Mouse (Mus musculus): ENCODE data around the gene Mpp1.

Gene Mpp1

DNA sequence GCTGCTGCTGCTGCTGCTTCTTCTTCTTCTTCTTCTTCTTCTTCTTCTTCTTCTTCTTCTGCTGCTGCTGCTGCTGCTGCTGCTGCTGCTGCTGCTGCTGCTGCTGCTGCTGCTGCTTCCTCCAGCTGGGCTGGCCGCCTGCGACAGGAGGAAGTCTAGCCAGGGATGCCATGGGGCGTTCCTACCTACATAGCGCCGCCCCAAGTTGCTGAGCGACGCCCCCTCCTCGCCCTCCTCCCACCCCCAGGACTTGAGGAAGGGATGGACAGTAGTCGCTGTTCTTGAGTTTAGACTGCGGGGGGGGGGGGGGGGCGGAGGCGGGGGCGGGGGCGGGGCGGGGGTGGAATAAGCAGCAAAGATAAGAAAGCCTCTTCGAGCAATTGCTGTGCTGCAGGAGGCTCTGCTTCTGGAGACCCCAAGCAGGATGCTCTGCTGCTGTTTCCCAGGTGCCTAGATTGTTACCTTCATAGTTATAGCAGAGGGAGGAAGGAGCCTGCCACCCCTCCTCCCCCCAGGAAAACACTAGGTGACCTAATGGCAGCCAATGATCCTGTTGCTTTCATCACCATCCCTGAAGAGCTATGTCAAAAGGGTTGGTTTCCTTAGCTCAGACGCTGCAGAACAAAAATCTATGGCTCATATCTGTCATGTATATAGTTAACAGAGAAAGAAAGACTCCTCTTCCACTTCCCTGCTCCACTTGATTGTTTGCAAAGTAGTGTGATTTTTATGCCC is 45.9 kb downstream of the Mpp1 start, which contains the start of gene Gab3:
Gab3 (minus strand) TSS at position 685 of the 735 bp plus-strand sequence.
- in situ Hi-C loops (cut with MboI), result loop anchor here (25.0 kb wide), 1 partner anchor 648 kb away; the partner anchor contains the start of gene G6pdx

DNA sequence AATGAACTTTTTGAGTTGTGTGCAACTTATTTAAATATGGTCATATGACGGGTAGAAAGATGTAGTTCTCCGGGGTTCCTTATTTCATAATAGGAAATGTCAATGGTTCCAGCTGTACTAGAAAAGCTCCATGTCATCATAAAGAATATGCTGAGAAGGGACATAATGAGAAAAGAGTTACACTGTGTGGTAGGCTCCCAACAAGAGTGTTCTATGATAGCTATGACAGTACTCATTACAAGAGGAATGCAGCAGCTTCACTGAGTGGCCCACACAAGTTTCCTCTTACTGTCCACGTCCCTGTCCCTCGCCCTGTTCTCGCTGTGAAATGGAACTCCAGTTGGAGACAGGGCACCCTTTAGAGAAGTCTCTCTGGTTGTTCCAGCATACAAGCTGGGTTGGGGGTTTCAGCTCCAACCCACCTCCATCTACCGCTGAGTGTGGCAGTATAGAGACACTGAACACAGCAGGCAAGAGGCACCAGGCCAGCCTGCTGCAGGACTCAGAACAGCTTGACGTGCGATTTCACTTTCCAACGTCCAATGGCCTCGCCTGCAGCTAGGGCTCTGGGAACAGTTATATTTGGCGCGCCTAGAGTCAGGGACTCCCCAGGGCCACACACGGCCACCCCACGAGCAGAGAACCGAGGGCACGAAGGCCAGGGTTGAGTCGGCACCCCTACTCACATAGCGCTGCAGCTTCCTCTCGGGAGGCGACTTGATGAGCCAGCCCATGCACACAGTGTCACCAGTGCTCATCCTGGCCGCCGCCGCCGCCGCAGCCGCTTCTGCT is 46.6 kb downstream of the Mpp1 start:
- in situ Hi-C loops (cut with MboI), result loop anchor here (25.0 kb wide), 1 partner anchor 647 kb away; the partner anchor contains the start of gene G6pdx

DNA sequence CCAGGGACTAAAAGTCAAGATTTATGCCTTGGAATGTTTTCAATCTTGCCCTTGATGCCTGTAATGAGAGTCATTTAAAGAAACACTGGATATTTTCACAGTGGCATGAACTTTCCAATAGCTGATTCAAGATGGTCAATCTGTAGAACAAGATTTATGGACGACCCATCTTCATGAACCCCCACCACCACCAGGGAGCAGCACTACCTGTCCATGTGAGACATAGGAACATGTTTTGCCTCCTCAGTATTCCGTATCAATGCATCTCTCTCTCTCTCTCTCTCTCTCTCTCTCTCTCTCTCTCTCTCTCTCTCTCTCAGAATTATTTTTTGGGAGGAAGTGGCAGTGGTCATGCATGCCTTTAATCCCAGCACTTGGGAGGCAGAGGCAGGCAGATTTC is 48.5 kb downstream of the Mpp1 start:
- in situ Hi-C loops (cut with MboI), result loop anchor here (25.0 kb wide), 1 partner anchor 645 kb away; the partner anchor contains the start of gene G6pdx
